Mouse (Mus musculus): ENCODE results near the gene Traip.
A peak's percentile ranks its signal among the peaks of the same experiment; 100 is the strongest.
"Not testable (repeated sequence)": the region's sequence is repeated elsewhere in the genome, so short reads cannot be mapped to it uniquely, and the experiment has no call there.

Traip gene

DNA sequence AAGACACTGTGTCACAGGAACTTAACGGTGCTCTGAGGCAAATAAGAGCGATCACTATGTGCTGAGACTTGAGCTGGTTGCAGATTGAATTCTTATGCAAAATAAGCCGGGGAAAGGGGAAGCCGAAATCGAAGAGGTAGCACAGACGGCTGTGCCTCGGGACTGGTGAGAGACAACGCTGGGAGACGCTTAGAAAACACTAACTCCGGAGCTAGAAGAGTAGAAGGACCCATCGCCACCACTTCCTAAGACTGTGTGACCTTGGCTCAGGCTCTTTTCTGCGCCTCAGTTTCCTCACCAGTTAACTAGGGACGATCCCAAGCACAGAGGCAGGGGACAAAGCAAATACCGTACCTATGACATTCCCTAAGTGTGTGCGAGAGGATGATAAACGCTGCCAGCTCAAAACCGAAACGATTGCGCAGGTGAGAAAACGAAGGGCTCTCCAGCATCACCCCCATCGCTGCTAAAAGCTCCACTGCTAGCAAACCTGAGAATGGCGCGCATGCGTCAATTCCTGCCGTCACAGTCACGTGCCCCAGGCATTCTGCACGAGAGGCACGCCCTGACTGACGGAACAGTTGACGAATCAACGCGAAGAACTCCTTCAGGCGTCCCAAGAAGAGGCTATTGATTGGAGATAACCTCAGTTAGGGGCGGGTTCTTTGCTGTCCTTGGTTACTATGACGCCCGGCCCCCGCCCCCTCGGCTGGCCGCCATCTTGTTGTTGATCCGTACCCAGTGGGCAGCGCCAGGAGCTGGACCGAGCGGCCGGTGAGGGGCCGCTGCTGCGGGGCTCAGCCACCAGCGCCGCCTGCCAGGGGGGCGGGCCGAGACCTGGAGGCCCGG, 52.2 kb downstream of the Traip start, which contains the start of gene Ip6k1:
Gene Ip6k1, plus strand, starts transcription at position 580 of the 849 bp plus-strand sequence.
- DNase-seq (ENCODE audit: low read depth) = peak; percentile 100

DNA sequence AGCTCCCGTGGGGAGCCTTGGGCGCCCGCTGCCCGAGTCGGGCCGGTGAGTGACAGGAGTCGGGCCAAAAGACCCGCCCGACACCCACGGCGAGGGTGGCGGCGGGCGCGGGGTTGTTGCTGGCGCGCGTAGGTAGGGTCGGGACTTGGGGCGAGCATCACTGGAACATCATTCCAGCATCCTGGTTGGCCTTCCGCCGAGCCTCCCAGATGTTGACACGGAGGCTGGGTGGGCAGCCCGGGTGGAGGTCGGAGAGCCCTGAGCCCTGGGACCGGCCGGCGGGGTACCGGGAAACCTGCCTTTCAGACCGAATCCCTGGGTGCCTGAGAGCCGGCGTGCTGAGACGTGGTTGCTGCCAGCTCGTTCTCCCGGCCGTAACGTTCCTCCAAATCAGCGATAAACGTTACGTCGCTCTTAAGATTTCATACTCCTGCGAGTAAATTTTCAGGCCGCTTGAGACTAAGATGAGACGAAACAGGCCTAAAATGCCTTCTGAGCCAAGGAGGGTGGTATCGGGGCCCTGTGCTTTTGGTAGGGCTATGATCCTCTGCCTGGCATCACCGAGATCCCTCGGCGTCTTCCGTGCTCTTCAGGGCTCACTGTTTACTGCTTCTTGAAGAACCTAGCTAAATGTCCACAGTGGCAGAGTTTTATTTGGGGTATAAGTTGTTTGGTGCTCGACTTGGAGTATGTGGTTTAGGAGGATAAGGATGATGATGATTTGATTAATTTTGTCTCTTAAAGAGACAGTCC, 53.0 kb downstream of the Traip start:
- peak; percentile 33 for DNase-seq (ENCODE audit: low read depth)

DNA sequence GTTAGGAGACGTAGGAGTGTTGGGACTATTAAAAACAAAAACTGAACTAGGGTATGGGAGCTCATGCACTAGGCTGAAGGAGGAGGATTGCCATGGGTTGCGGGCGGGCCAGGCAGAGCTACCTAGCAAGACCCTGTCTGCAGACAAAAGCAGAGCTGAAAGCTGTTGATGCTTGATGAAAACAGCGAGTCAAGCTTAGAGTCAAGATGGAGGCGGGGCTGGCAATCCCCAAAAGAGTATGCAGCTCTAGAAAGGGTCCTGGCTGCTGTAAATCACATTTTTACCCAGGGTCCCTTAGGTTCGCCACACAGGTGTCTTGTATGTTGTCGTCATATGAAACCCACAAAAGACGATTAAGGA, 53.6 kb downstream of the Traip start:
- peak; percentile 25 for DNase-seq (ENCODE audit: low read depth)

DNA sequence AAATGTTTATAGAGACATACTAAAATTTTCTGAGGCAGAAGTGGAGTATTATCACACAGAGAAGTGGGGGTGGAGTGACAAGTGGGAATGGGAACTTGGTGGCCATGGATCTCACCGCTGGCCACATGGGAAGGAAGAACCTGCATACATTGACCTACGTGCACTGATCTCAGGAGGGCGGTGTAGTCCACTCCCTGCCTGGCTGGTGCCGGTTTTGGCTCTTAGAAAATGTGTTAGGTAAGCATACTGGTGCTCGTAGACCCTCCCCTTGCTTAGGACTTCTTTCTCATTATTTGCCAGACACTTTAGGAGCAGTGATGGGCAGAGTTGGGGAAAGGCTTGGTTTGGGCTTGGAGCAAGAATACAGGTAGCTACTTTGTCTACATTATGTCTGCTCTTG, 58.1 kb downstream of the Traip start:
- no peak for DNase-seq (ENCODE audit: low read depth)

DNA sequence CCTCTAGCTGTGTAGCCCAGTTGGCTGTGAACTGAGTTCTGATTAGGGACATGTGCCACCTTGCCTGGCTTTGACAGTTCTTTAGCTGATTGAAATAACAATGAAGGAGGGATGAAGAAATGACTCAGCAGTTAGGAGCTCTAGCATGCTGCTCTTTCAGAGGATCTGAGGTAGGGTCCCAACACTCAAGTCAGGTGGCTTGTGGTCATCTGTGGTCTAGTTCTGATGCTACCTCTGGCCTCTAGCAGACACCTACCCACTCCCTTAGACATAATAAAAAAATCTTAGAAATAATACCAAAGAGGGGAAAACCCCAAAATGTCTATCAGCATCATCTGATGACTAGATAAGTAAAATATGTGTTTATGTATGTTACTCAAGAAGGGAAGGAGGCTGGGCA, 60.4 kb downstream of the Traip start:
- DNase-seq (ENCODE audit: low read depth) = peak; percentile 41

DNA sequence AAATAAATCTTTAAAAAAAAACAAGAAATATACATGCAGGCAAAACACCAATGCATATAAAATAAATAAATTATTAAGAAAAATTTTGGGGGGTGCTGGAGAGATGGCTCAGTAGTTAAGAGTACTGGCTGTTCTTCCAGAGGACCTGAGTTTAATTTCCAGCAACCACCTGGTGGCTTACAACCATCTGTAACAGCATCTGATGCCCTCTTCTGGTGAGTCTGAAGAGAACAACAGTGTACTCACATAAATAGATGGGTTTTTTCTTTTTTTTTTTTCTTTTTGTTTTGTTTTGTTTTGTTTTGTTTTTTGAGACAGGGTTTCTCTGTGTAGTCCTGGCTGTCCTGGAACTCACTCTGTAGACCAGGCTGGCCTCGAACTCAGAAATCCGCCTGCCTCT, 63.6 kb downstream of the Traip start:
- not testable (repeated sequence) for DNase-seq (ENCODE audit: low read depth)

DNA sequence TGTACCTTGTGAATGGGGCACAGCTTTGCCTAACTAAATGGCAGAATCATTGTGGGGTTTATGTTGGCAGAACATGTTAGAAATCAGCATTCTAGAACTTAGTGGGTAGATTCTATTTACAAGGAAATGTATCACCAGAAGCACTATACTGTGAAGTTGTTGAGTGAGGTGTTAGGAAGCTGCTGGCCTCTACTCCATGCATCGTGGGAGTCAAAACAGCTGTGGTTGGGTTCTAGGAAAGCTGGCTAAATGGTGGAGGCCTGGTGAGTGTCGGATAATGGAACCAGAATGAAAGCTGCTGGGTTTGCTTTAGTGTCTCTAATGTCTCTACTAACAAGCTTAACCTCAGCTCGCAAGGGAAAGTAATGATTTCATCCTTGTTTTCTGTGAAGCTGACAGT, 67.2 kb downstream of the Traip start:
- no peak for DNase-seq (ENCODE audit: low read depth)

DNA sequence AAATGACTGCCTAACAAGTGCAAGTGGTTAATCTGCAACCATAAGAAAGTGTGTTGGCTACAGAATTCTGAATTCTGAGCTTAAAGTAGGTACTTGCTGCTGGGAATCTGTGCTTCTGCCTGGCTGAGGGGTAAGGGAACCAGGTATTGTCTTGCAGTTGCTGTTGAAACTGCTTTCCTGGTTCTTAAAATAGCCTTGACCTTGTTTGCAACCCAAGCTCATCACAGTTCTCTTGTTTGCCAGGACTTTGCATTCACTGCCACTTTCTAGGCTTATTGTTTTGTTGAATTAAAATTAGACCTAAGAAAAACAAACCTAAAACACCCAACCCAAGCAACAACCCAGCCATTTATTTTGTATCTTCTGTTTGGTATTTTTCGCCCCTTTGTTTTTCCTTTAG, 70.8 kb downstream of the Traip start:
- no peak for DNase-seq (ENCODE audit: low read depth)
